Mouse (Mus musculus) limb, embryonic 13.5 days (tissue): ENCODE data around the gene Stpg4. TPM values are rescaled to one million over a fixed set of nuclear protein-coding genes. Genes with fewer than 3 reads are reported as not detected.

Experiments
- ATAC-seq: fragments of 200-750 bp; cut with Nextera tagmentation; 2 replicates; pipeline ENCODE4 v1.8.0; 2017; ENCODE audit warnings: low read depth, moderate number of reproducible peaks, moderate TSS enrichment; ENCODE audit not compliant: low FRiP score
- H3K27ac ChIP-seq: fragments of 300-500 bp; sonication (generic); 2 replicates; pipeline ENCODE4 v1.5.1; 2015; ENCODE audit warnings: inconsistent platforms, mild to moderate bottlenecking, moderate library complexity
- H3K27me3 ChIP-seq: fragments of 300-500 bp; sonication (generic); 2 replicates; pipeline ENCODE4 v1.6.1; 2015; ENCODE audit warnings: mild to moderate bottlenecking, inconsistent platforms
- H3K36me3 ChIP-seq: fragments of 300-500 bp; sonication (generic); 2 replicates; pipeline ENCODE4 v1.6.1; 2015; ENCODE audit warnings: inconsistent platforms, mild to moderate bottlenecking, moderate library complexity
- H3K4me1 ChIP-seq: fragments of 300-500 bp; sonication (generic); 2 replicates; pipeline ENCODE4 v1.6.1; 2015; ENCODE audit warnings: inconsistent platforms
- H3K4me2 ChIP-seq: fragments of 300-500 bp; sonication (generic); replicated peaks from 2 replicates; pipeline ENCODE4 v1.6.1; 2015; ENCODE audit warnings: inconsistent platforms, mild to moderate bottlenecking, moderate library complexity
- H3K4me3 ChIP-seq: fragments of 300-500 bp; sonication (generic); 2 replicates; pipeline ENCODE4 v1.5.1; 2015; ENCODE audit warnings: moderate library complexity, mild to moderate bottlenecking, inconsistent platforms
- H3K9ac ChIP-seq: fragments of 300-500 bp; sonication (generic); 2 replicates; pipeline ENCODE4 v1.6.1; 2015; ENCODE audit warnings: mild to moderate bottlenecking, inconsistent platforms
- H3K9me3 ChIP-seq: fragments of 300-500 bp; sonication (generic); 2 replicates; pipeline ENCODE4 v1.6.1; 2016; ENCODE audit warnings: inconsistent platforms
- WGBS: fragments of 180-500 bp; shearing (Covaris S2); methylation state at CpG from one replicate; pipeline ENCODE4 v1.1.7; 2015; 5-methylcytosine and 5-hydroxymethylcytosine counted together
- polyA plus RNA-seq: library from polyadenylated mRNA; unstranded; fragments of >200 nt; fragmentation: Nextera tagmentation; extraction: Ambion mirVana; gene quantifications from 2 replicates; pipeline ENCODE4 v1.2.1, GENCODE M21; 2015

The Stpg4 gene
- polyA plus RNA-seq, 1 experiment from 2014 or later: not detected

DNA sequence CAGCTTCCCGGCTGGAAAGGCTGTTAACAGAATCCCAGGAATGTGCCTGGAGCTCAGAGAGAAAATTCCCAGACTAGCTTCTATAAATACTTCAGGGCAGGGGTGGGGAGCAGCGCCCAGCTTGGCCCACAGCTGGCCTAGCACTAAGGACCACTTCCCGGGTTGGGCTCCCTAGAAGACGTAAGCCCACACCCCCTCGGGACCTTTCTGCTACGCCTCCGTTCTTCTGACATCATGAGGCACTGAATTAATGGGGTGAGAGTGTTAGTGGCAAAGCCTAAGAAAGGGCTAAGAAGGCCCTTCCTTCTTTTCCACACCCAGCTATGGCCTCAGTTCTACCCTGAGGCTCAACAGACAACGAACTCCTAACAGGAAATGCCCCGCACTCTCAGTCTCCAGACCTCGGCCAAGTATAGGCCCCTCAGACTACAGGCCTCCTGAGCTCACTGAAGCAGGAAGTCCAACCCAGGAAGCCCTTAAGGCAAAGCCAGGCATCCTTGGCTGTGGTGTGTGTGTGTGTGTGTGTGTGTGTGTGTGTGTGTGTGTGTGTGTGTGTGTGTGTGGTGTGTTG is 51.5 kb downstream of the Stpg4 start:
- WGBS: 9% methylated on average over 10 of the region's 10 CpGs
- H3K27me3 ChIP-seq: no peaks in the 10 kb centered on the region
- no peaks in the 10 kb centered on the region for H3K36me3 ChIP-seq
- no peaks in the 10 kb centered on the region for H3K9me3 ChIP-seq
- peaks cover 56% of the 10 kb centered on the region for H3K4me1 ChIP-seq
- H3K27ac ChIP-seq: peak overlapping the region; percentile 83
- H3K4me2 ChIP-seq: 0 out of 2 replicates have a peak overlapping the region, but pooled peaks have one; percentile 14
- peak; percentile 62 for ATAC-seq
- H3K4me3 ChIP-seq: no peak overlapping the region
- H3K9ac ChIP-seq: no peak overlapping the region

DNA sequence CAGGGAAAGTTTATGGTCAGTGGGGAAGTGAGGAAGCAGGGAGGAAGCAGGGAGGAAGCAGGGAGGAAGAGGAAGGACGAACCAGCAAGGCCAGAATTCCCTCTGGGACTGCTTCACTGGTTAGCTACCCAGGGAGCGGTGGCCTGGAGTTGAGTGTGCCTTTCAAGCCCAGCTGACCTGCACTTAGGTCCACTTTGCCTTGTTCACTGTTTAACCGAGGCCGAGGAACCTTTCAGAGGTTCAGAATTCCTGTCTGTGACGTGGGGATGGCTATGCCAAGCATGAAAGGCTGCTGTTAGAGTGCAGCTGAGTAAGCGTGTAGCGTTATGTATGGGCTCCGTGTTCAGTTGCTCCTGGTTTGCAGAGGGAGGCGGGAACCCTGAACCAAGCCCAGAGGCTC is 54.2 kb downstream of the Stpg4 start:
- no peaks in the 10 kb centered on the region for H3K36me3 ChIP-seq
- H3K4me2 ChIP-seq: no peak overlapping the region
- no peaks in the 10 kb centered on the region for H3K9me3 ChIP-seq
- H3K4me1 ChIP-seq: peaks cover 55% of the 10 kb centered on the region
- no peak overlapping the region for H3K27ac ChIP-seq
- no peak overlapping the region for H3K9ac ChIP-seq
- 89% methylated on average over 9 of the region's 9 CpGs for WGBS
- no peak overlapping the region for H3K4me3 ChIP-seq
- no peak for ATAC-seq
- H3K27me3 ChIP-seq: peaks cover 2% of the 10 kb centered on the region; the same call in 1 of the 2 replicates

DNA sequence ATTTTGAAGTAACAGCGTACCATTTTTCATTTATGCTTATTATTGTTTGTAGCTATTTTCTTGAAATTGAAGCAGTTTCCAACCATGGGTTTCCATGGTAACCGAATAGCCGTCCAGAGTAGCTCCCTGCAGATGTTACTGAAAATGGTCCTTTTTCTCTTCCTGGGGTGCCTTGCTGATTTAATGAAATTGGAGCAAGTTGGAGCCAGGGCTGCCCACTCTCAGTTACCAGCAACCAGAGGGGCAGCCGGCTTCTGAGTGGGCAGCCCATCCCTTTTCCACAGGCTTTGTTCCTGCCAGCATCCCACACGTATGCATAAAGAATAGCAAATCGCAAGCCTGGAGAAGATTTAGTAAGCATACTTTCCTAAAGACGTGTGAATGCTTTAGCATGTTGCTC is 55.4 kb downstream of the Stpg4 start:
- Histone ChIP-seq H3K4me2 (no peak overlapping the region), H3K27ac (no peak overlapping the region), H3K9me3 (no peaks in the 10 kb centered on the region), H3K4me1 (peaks cover 55% of the 10 kb centered on the region), H3K4me3 (no peak overlapping the region), H3K27me3 (peaks cover 2% of the 10 kb centered on the region; the same call in 1 of the 2 replicates), H3K9ac (no peak overlapping the region), H3K36me3 (no peaks in the 10 kb centered on the region)
- WGBS: 78% methylated on average over 7 of the region's 7 CpGs
- no peak for ATAC-seq

DNA sequence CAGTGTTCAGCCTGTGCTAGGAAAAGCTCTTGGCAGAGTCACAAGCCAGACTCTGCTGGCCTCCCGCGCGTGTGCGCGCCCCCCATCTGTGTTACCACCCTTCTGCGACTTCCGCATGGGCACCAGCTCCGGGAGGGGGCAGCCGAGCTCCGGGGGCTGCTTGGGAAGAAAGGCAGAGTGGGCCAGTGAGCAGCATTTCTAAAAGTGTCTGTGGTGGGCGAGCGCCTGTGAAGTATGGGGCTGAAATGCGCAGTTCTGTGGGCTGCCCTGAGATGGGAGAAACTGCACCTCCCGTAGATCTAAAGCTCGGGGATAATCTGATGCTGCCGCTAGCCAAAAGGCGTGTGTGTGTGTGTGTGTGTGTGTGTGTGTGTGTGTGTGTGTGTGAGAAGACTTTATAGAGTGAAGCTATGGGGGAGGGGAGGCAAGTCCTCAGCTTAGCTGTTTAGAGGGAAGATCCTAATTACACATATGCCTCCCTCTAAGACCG is 58.2 kb downstream of the Stpg4 start:
- H3K9me3 ChIP-seq: no peaks in the 10 kb centered on the region
- no peak overlapping the region for H3K9ac ChIP-seq
- 57% methylated on average over 18 of the region's 18 CpGs for WGBS
- no peak overlapping the region for H3K27ac ChIP-seq
- H3K4me1 ChIP-seq: peaks cover 45% of the 10 kb centered on the region
- ATAC-seq: no peak
- H3K4me2 ChIP-seq: no peak overlapping the region
- no peaks in the 10 kb centered on the region for H3K36me3 ChIP-seq
- H3K27me3 ChIP-seq: peaks cover 6% of the 10 kb centered on the region; the same call in 1 of the 2 replicates
- H3K4me3 ChIP-seq: no peak overlapping the region

DNA sequence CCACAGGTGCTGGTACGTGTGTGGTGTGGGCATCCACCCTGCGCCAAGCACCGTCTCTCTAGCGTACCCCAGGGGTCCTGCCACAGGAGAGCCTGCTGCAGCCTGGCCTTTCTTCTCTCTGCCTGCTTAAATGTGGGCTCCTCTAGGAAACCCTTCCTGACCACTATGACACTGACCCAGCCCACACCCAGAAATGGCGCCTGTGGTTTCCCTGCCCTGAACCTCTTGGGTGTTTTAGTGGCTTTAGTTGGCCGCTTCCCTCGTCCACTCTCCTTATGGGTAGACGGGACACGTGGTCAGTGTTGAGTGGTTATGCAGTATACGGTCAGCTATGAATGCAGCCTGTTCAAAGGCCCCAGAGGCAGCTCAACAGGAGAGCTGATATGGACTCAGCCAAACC is 59.1 kb downstream of the Stpg4 start:
- 76% methylated on average over 10 of the region's 10 CpGs for WGBS
- ATAC-seq: no peak
- H3K4me1 ChIP-seq: peaks cover 45% of the 10 kb centered on the region

DNA sequence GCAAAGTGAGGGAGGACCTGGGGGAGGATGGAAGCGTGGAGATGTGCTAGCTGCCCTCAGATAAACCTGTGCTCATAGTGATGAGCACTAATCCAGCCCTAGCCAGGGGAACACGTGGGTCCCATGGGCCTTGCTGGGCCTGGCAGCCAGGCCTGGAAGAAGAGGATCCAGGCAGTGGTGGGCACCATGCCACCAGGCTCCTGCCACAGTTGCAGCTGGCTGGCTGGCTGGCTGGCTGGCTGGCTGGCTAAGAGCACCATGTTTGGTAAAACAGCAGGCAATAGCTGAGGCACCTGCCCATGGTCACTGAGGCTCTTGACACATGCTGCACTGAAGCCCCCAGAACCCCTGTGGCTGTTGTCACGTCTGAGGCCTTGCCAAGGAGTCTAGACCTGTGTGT is 59.9 kb downstream of the Stpg4 start:
- 56% methylated on average over 3 of the region's 3 CpGs for WGBS
- H3K4me1 ChIP-seq: peaks cover 45% of the 10 kb centered on the region
- no peak for ATAC-seq
- no peaks in the 10 kb centered on the region for H3K36me3 ChIP-seq
- H3K9ac ChIP-seq: no peak overlapping the region
- H3K4me2 ChIP-seq: no peak overlapping the region
- H3K4me3 ChIP-seq: no peak overlapping the region
- no peaks in the 10 kb centered on the region for H3K9me3 ChIP-seq
- H3K27me3 ChIP-seq: peaks cover 6% of the 10 kb centered on the region; the same call in 1 of the 2 replicates
- peak overlapping the region; percentile 10; the same call in 1 of the 2 replicates for H3K27ac ChIP-seq

More for the DNA sequence above, 59.1 kb downstream of the Stpg4 start:
- no peak overlapping the region for H3K4me3 ChIP-seq
- no peaks in the 10 kb centered on the region for H3K36me3 ChIP-seq
- H3K4me2 ChIP-seq: no peak overlapping the region
- no peak overlapping the region for H3K27ac ChIP-seq
- peaks cover 6% of the 10 kb centered on the region; the same call in 1 of the 2 replicates for H3K27me3 ChIP-seq
- no peak overlapping the region for H3K9ac ChIP-seq
- no peaks in the 10 kb centered on the region for H3K9me3 ChIP-seq

DNA sequence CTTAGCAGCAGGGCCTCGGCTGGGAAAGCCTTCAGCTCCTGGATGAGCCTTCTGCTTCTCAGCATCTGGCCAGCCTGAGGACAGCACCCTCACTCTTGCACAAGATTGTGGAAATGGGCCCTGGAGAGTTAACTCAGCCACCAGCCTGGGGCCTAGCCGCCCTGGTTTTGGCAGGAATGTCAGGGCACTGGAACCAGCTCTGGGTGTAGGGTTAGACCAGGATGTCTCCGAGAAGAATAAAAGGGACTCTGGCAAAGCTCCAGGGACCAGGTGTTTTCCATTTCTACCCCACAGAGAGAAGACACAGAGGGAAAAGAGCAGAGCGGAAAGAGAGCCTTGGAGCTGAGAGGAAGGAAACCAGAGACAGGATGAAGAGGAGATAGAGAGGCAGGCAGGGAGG is 60.3 kb downstream of the Stpg4 start:
- no peak for ATAC-seq
- Histone ChIP-seq H3K4me3 (no peak overlapping the region), H3K4me2 (no peak overlapping the region), H3K4me1 (peaks cover 44% of the 10 kb centered on the region), H3K27ac (0 out of 2 replicates have a peak overlapping the region, but pooled peaks have one; percentile 10), H3K27me3 (peaks cover 6% of the 10 kb centered on the region; the same call in 1 of the 2 replicates), H3K9ac (0 out of 2 replicates have a peak overlapping the region, but pooled peaks have one; percentile 8), H3K36me3 (no peaks in the 10 kb centered on the region), H3K9me3 (no peaks in the 10 kb centered on the region)
- WGBS: 17% methylated on average over 4 of the region's 4 CpGs

DNA sequence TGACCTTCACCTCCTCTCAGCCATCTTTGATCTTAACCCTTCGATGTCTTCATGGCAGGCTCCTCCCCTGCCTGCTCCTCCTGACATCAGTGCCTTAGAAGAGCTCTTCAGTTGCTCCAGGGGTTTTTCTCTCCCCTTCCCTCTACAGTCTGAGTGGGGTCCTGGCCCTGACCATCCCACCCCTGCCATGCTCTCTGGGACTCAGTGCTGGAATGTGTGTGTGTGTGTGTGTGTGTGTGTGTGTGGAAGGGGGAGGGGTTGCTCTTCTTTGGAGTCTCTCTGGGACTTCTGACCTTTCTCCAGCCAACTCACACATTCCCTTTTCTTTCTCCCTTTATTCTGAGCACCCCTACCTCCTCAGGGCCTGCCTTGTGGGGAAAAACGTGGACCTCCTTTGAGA is 61.0 kb downstream of the Stpg4 start:
- no peak overlapping the region for H3K4me3 ChIP-seq
- no peaks in the 10 kb centered on the region for H3K36me3 ChIP-seq
- no peak overlapping the region for H3K27ac ChIP-seq
- no peaks in the 10 kb centered on the region for H3K9me3 ChIP-seq
- peaks cover 44% of the 10 kb centered on the region for H3K4me1 ChIP-seq
- peaks cover 6% of the 10 kb centered on the region; the same call in 1 of the 2 replicates for H3K27me3 ChIP-seq
- no peak overlapping the region for H3K9ac ChIP-seq
- H3K4me2 ChIP-seq: no peak overlapping the region
- 16% methylated on average over 2 of the region's 2 CpGs for WGBS
- no peak for ATAC-seq

DNA sequence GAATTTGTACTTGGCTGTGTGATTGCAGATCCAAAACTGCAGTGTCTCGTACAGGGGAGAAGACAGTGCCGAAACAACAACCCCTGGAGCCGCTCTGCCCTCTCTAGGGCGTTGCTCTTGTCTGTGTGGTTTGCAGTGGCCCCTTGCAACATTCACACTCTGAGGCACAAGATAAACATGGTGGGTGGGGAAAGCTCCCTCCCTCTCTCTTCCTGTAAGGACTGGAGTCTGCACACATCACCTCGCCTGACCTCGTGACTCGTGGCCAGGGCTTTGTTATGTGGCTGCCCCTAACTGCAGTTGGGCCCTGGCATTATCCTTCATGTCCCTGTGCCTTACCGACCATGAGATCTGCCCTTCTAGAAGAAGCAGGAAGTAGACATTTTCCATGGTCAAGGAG is 62.3 kb downstream of the Stpg4 start:
- ATAC-seq: no peak
- Histone ChIP-seq H3K36me3 (no peaks in the 10 kb centered on the region), H3K9ac (no peak overlapping the region), H3K4me1 (peaks cover 55% of the 10 kb centered on the region), H3K9me3 (no peaks in the 10 kb centered on the region), H3K4me3 (no peak overlapping the region), H3K4me2 (no peak overlapping the region), H3K27ac (no peak overlapping the region), H3K27me3 (peaks cover 9% of the 10 kb centered on the region; the same call in 1 of the 2 replicates)
- WGBS: 75% methylated on average over 8 of the region's 8 CpGs

DNA sequence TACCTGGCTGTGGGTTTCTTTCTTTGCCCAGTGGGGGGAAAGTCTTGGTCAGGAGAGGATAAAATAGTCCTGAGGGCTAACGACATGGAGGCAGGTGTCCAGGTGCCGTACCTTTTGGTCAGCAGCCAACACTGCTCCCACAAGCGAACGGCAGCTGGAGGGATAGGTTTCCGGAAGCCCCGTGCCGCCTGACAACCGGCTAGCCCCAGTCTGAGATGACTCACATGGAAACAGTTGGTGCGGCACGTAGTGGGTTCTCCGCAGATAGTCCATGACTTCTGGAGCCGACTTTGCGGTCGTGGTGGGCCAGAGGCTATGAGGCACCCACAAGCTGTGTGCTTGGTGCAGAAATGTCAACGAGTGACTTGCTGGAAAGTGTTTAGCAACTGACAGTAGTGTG is 63.4 kb downstream of the Stpg4 start:
- Histone ChIP-seq H3K4me3 (no peak overlapping the region), H3K27me3 (peaks cover 9% of the 10 kb centered on the region; the same call in 1 of the 2 replicates), H3K9me3 (no peaks in the 10 kb centered on the region), H3K4me1 (peaks cover 54% of the 10 kb centered on the region), H3K4me2 (no peak overlapping the region), H3K36me3 (no peaks in the 10 kb centered on the region), H3K27ac (no peak overlapping the region), H3K9ac (no peak overlapping the region)
- ATAC-seq: no peak
- WGBS: 81% methylated on average over 15 of the region's 15 CpGs

DNA sequence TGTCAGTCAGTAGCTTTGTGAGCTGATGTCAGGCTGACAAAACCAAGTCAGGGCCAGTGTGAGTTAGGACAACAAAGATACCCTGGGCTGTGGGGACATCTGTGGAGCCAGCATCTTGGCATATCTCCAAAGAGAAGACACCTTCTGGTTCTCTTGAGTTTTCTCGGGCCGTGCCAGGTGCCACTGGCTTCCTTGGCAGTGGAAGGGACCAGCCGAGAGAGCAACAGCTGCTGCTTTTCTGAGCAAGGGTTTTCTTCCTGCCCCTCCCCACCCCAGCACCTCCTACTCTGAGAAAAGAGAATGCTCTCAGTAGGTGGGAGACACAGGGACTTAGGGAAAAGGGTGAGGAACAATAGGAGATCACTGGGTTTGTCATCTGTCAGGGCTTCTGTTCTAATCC is 66.4 kb downstream of the Stpg4 start:
- H3K9me3 ChIP-seq: no peaks in the 10 kb centered on the region
- no peak for ATAC-seq
- 42% methylated on average over 3 of the region's 3 CpGs for WGBS
- no peak overlapping the region for H3K4me2 ChIP-seq
- no peak overlapping the region for H3K27ac ChIP-seq
- no peak overlapping the region for H3K4me3 ChIP-seq
- peaks cover 42% of the 10 kb centered on the region for H3K4me1 ChIP-seq
- peaks cover 15% of the 10 kb centered on the region; the same call in 1 of the 2 replicates for H3K27me3 ChIP-seq
- H3K9ac ChIP-seq: no peak overlapping the region
- no peaks in the 10 kb centered on the region for H3K36me3 ChIP-seq

DNA sequence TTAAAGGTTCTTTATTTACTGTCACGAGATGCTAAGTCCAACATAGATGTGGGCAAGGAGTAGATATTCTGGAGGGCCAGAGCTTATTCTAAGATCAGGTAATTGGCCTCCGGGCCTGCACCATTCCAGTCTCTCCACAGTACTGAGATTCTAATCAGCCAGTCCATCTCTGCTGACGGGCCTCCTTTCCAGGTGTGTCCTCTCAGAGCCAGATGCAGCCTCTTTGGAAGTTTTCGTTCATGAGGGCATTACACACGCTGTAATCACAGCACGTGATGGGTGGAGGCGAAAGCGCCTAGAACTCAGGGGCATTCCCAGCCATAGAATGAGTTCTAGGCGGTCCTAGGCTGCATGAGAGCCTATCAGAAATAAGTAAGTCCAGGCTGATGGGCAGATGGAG is 70.0 kb downstream of the Stpg4 start:
- no peak overlapping the region for H3K27ac ChIP-seq
- WGBS: 73% methylated on average over 9 of the region's 9 CpGs
- no peak overlapping the region for H3K4me2 ChIP-seq
- peaks cover 29% of the 10 kb centered on the region for H3K27me3 ChIP-seq
- H3K9me3 ChIP-seq: no peaks in the 10 kb centered on the region
- H3K9ac ChIP-seq: no peak overlapping the region
- no peak for ATAC-seq
- peaks cover 59% of the 10 kb centered on the region for H3K4me1 ChIP-seq
- no peaks in the 10 kb centered on the region for H3K36me3 ChIP-seq
- H3K4me3 ChIP-seq: no peak overlapping the region

DNA sequence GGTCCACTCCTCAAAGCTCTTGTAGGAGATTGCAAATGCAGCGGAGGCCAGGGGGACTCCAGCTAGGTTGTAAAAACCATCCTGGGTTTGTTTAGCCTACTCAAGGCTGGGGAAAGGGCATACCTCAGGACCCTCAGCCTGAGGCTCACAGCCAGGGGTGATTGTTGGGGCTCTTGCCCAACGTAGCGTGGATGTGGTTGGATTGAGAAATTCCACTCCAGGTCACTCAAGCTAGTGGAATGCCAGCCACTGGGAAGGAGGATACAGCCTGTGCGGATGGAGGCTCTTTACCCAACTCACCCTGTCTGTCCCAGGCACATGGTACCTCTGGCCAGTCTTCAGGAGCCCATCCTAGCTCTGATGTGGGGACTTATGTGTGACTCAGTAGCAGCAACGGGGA is 71.3 kb downstream of the Stpg4 start:
- Histone ChIP-seq H3K9ac (no peak overlapping the region), H3K4me2 (no peak overlapping the region), H3K27ac (no peak overlapping the region), H3K9me3 (no peaks in the 10 kb centered on the region), H3K4me3 (no peak overlapping the region), H3K4me1 (peaks cover 67% of the 10 kb centered on the region), H3K36me3 (no peaks in the 10 kb centered on the region), H3K27me3 (peaks cover 28% of the 10 kb centered on the region)
- WGBS: 67% methylated on average over 5 of the region's 5 CpGs
- no peak for ATAC-seq
